In genomic region chr15:81586466-81586865, GRCm38 (mm10) we compare ENCODE assay signal across 8 mouse cellular contexts. TPM values are rescaled to one million over a fixed set of nuclear protein-coding genes. Genes with fewer than 3 reads are reported as not detected.
DNase-seq lines count a peak whose midpoint lies in the region; ATAC-seq and TF ChIP-seq lines count a peak whose summit lies in the region.

No protein-coding gene starts in this region.

- no peak for TF ChIP-seq EP300 in heart, adult 2 months (IDR thresholded peaks at IDR 0.05; ENCODE audit: insufficient read depth, low read depth, low read length)

- peak overlapping the region; percentile 97 for H3K4me3 ChIP-seq in heart, adult 2 months
- H3K4me3 ChIP-seq in E14TG2a.4 (replicated peaks; ENCODE audit: low read length): peak overlapping the region; percentile 95
- peak overlapping the region; percentile 98 for H3K4me3 ChIP-seq in forebrain, embryonic 12.5 days (replicated peaks)
- H3K4me3 ChIP-seq in liver, embryonic 13.5 days (replicated peaks): peak overlapping the region; percentile 94
- H3K4me3 ChIP-seq in stomach, embryonic 16.5 days (replicated peaks; ENCODE audit: low read length): peak overlapping the region; percentile 75

- TF ChIP-seq POLR2A in heart, adult 2 months (IDR thresholded peaks at IDR 0.05; ENCODE audit: insufficient read depth, low read depth, low read length): no peak

- H3K79me2 ChIP-seq in heart, adult 2 months (replicated peaks; ENCODE audit: control insufficient read depth, insufficient read depth, low read length): 0 out of 2 replicates have a peak, but pooled peaks cover 1% of the 10 kb centered on the region

- H3K4me1 ChIP-seq in heart, adult 2 months (ENCODE audit: control insufficient read depth, insufficient read depth, low read length): peaks cover 4% of the 10 kb centered on the region
- peaks cover 46% of the 10 kb centered on the region for H3K4me1 ChIP-seq in E14TG2a.4 (replicated peaks; ENCODE audit: low read depth, low read length)
- H3K4me1 ChIP-seq in forebrain, embryonic 12.5 days: peaks cover 28% of the 10 kb centered on the region
- peaks cover 46% of the 10 kb centered on the region for H3K4me1 ChIP-seq in liver, embryonic 13.5 days (replicated peaks)
- peaks cover 8% of the 10 kb centered on the region; the same call in 1 of the 2 replicates for H3K4me1 ChIP-seq in stomach, embryonic 16.5 days (ENCODE audit: control insufficient read depth, insufficient read depth, low read length)

- H3K27ac ChIP-seq in heart, adult 2 months: peak overlapping the region; percentile 99
- peak overlapping the region; percentile 100 for H3K27ac ChIP-seq in forebrain, embryonic 12.5 days
- H3K27ac ChIP-seq in liver, embryonic 13.5 days: peak overlapping the region; percentile 99
- peak overlapping the region; percentile 100 for H3K27ac ChIP-seq in stomach, embryonic 16.5 days (ENCODE audit: low read length)

- TF ChIP-seq CTCF in heart, adult 2 months (IDR thresholded peaks at IDR 0.05): no peak
- no peak for TF ChIP-seq CTCF in E14TG2a.4 (conservative IDR thresholded peaks at IDR 0.05; ENCODE audit: low read length)

- ATAC-seq in forebrain, embryonic 12.5 days (ENCODE audit: low FRiP score): no peak
- ATAC-seq in liver, embryonic 13.5 days (ENCODE audit: low read depth): no peak
- ATAC-seq in stomach, embryonic 16.5 days (ENCODE audit: insufficient read depth, low FRiP score): no peak
- ATAC-seq in frontal cortex, adult (ENCODE audit: low TSS enrichment): no peak

- intact Hi-C loops in heart, adult 2 months (cut with DNase I): loop anchor here (2.0 kb wide), 1 partner anchor 64 kb away; no protein-coding TSS in a partner anchor

- peak overlapping the region; percentile 70 for H3K4me2 ChIP-seq in forebrain, embryonic 12.5 days
- H3K4me2 ChIP-seq in liver, embryonic 13.5 days: peak overlapping the region; percentile 87
- peak overlapping the region; percentile 70 for H3K4me2 ChIP-seq in stomach, embryonic 16.5 days (ENCODE audit: low read depth, low read length)

- peaks cover 24% of the 10 kb centered on the region for H3K36me3 ChIP-seq in heart, adult 2 months (ENCODE audit: control insufficient read depth, insufficient read depth, low read length)
- H3K36me3 ChIP-seq in E14TG2a.4 (ENCODE audit: insufficient read depth, low read length): peaks cover 36% of the 10 kb centered on the region
- no peaks in the 10 kb centered on the region; the same call in 1 of the 2 replicates for H3K36me3 ChIP-seq in forebrain, embryonic 12.5 days (replicated peaks)
- peaks cover 25% of the 10 kb centered on the region for H3K36me3 ChIP-seq in liver, embryonic 13.5 days
- H3K36me3 ChIP-seq in stomach, embryonic 16.5 days (ENCODE audit: control insufficient read depth, insufficient read depth, low read length): no peaks in the 10 kb centered on the region

- no peaks in the 10 kb centered on the region for H3K9me3 ChIP-seq in E14TG2a.4 (ENCODE audit: low read length)
- H3K9me3 ChIP-seq in forebrain, embryonic 12.5 days: no peaks in the 10 kb centered on the region
- no peaks in the 10 kb centered on the region for H3K9me3 ChIP-seq in liver, embryonic 13.5 days (replicated peaks)
- H3K9me3 ChIP-seq in stomach, embryonic 16.5 days (replicated peaks; ENCODE audit: control insufficient read depth, low read length): no peaks in the 10 kb centered on the region

- peak overlapping the region; percentile 99 for H3K9ac ChIP-seq in heart, adult 2 months (ENCODE audit: low read depth, low read length)
- H3K9ac ChIP-seq in forebrain, embryonic 12.5 days: peak overlapping the region; percentile 100
- peak overlapping the region; percentile 100 for H3K9ac ChIP-seq in liver, embryonic 13.5 days
- peak overlapping the region; percentile 100 for H3K9ac ChIP-seq in stomach, embryonic 16.5 days (ENCODE audit: low read length)

- under 1% methylated on average over 27 of the region's 28 CpGs for WGBS in heart, adult 2 months
- under 1% methylated on average over 28 of the region's 28 CpGs for WGBS in forebrain, embryonic 12.5 days
- WGBS in liver, embryonic 13.5 days (ENCODE audit: insufficient replicate concordance): under 1% methylated on average over 28 of the region's 28 CpGs
- WGBS in stomach, embryonic 16.5 days: under 1% methylated on average over 28 of the region's 28 CpGs

- DNase-seq in heart, adult 2 months: no peak
- DNase-seq in heart, adult 11 months: no peak
- DNase-seq in liver, embryonic 13.5 days: no peak
- no peak for DNase-seq in cerebellum, adult 9-10 months

- no peaks in the 10 kb centered on the region for H3K27me3 ChIP-seq in heart, adult 2 months (ENCODE audit: control insufficient read depth, insufficient read depth, low read length)
- no peaks in the 10 kb centered on the region for H3K27me3 ChIP-seq in E14TG2a.4 (ENCODE audit: insufficient read depth, low read length)
- no peaks in the 10 kb centered on the region for H3K27me3 ChIP-seq in forebrain, embryonic 12.5 days
- H3K27me3 ChIP-seq in liver, embryonic 13.5 days: no peaks in the 10 kb centered on the region
- no peaks in the 10 kb centered on the region for H3K27me3 ChIP-seq in stomach, embryonic 16.5 days (ENCODE audit: control insufficient read depth, insufficient read depth, low read length)

RNA-seq across cellular contexts. Expression of gene Ep300, which starts 1.3 kb away (rescaled TPM):
- total RNA-seq in heart, adult 2 months (2021): 10 to 100 TPM; 37.7 to 49.0 TPM
- polyA plus RNA-seq in heart, adult 2 months (2012; rRNA removed): 14.7 and 19.4 TPM in 2 replicates
- polyA plus RNA-seq in forebrain, embryonic 12.5 days (2016; fragmentation: Nextera tagmentation; extraction: Ambion mirVana): 26.0 and 27.2 TPM in 2 replicates
- polyA plus RNA-seq in liver, embryonic 13.5 days (2015; fragmentation: Nextera tagmentation; extraction: Ambion mirVana): 4.4 and 5.9 TPM in 2 replicates
- polyA plus RNA-seq in stomach, embryonic 16.5 days (2015; fragmentation: Nextera tagmentation; extraction: Ambion mirVana): 15.1 and 15.3 TPM in 2 replicates
